Mouse (Mus musculus): ENCODE measurements around the gene Tle6. TPM values are rescaled to one million over a fixed set of nuclear protein-coding genes. Genes with fewer than 3 reads are reported as not detected.
A peak's percentile ranks its signal among the peaks of the same experiment; 100 is the strongest.

Tle6 gene
- polyA plus RNA-seq, 1 experiment from 2014 or later, result 3.5 TPM

GRCm38 (mm10) chr10:81544296-81545160 lies 56.3 kb downstream of the Tle6 start:
- under 1% methylated on average over 92 of the region's 93 CpGs for WGBS (ENCODE audit: insufficient replicate concordance)
- Histone ChIP-seq H3K9ac (ENCODE audit: low read depth, low read length) (peak overlapping the region; percentile 93), H3K4me1 (ENCODE audit: control insufficient read depth, low read depth, low read length) (peaks cover 56% of the 10 kb centered on the region), H3K9me3 (replicated peaks; ENCODE audit: control insufficient read depth, low read length) (no peaks in the 10 kb centered on the region), H3K27ac (ENCODE audit: low read length) (peak overlapping the region; percentile 96), H3K4me2 (ENCODE audit: low read depth, low read length) (peak overlapping the region; percentile 99), H3K27me3 (ENCODE audit: control insufficient read depth, insufficient read depth, low read depth, low read length) (no peaks in the 10 kb centered on the region), H3K4me3 (ENCODE audit: low read depth, low read length) (peak overlapping the region; percentile 92), H3K36me3 (ENCODE audit: control insufficient read depth, insufficient read depth) (no peaks in the 10 kb centered on the region)
- ATAC-seq (ENCODE audit: low read depth), result no peak; the same call in 1 of the 2 replicates

- H3K9ac ChIP-seq (ENCODE audit: low read depth, low read length), result peak overlapping the region; percentile 93
- peaks cover 57% of the 10 kb centered on the region for H3K4me1 ChIP-seq (ENCODE audit: control insufficient read depth, low read depth, low read length)
- no peaks in the 10 kb centered on the region for H3K9me3 ChIP-seq (replicated peaks; ENCODE audit: control insufficient read depth, low read length)
- no peaks in the 10 kb centered on the region for H3K36me3 ChIP-seq (ENCODE audit: control insufficient read depth, insufficient read depth)
- ATAC-seq (ENCODE audit: low read depth), result no peak
- H3K27ac ChIP-seq (ENCODE audit: low read length), result 0 out of 2 replicates have a peak overlapping the region, but pooled peaks have one; percentile 12
- peak overlapping the region; percentile 99 for H3K4me2 ChIP-seq (ENCODE audit: low read depth, low read length)
- H3K27me3 ChIP-seq (ENCODE audit: control insufficient read depth, insufficient read depth, low read depth, low read length), result no peaks in the 10 kb centered on the region
- WGBS (ENCODE audit: insufficient replicate concordance), result 83% methylated on average over 1 of the region's 1 CpGs
- H3K4me3 ChIP-seq (ENCODE audit: low read depth, low read length), result peak overlapping the region; percentile 92
These were observed 57.2 kb downstream of the Tle6 start for GRCm38 (mm10) chr10:81543633-81544032.

GRCm38 (mm10) chr10:81542727-81543460 lies 58.0 kb downstream of the Tle6 start:
- Histone ChIP-seq H3K9me3 (replicated peaks; ENCODE audit: control insufficient read depth, low read length) (no peaks in the 10 kb centered on the region), H3K4me3 (ENCODE audit: low read depth, low read length) (peak overlapping the region; percentile 92; the same call in 1 of the 2 replicates), H3K27ac (ENCODE audit: low read length) (peak overlapping the region; percentile 73), H3K9ac (ENCODE audit: low read depth, low read length) (peak overlapping the region; percentile 93), H3K4me1 (ENCODE audit: control insufficient read depth, low read depth, low read length) (peaks cover 58% of the 10 kb centered on the region), H3K36me3 (ENCODE audit: control insufficient read depth, insufficient read depth) (no peaks in the 10 kb centered on the region), H3K4me2 (ENCODE audit: low read depth, low read length) (peak overlapping the region; percentile 99), H3K27me3 (ENCODE audit: control insufficient read depth, insufficient read depth, low read depth, low read length) (no peaks in the 10 kb centered on the region)
- ATAC-seq (ENCODE audit: low read depth), result no peak
- 71% methylated on average over 7 of the region's 7 CpGs for WGBS (ENCODE audit: insufficient replicate concordance)

GRCm38 (mm10) chr10:81541803-81542202 lies 59.1 kb downstream of the Tle6 start:
- Histone ChIP-seq H3K4me1 (ENCODE audit: control insufficient read depth, low read depth, low read length) (peaks cover 54% of the 10 kb centered on the region), H3K4me3 (ENCODE audit: low read depth, low read length) (0 out of 2 replicates have a peak overlapping the region, but pooled peaks have one; percentile 10), H3K27ac (ENCODE audit: low read length) (peak overlapping the region; percentile 73), H3K9me3 (replicated peaks; ENCODE audit: control insufficient read depth, low read length) (no peaks in the 10 kb centered on the region), H3K9ac (ENCODE audit: low read depth, low read length) (peak overlapping the region; percentile 6; the same call in 1 of the 2 replicates), H3K36me3 (ENCODE audit: control insufficient read depth, insufficient read depth) (no peaks in the 10 kb centered on the region; the same call in 1 of the 2 replicates), H3K4me2 (ENCODE audit: low read depth, low read length) (peak overlapping the region; percentile 33; the same call in 1 of the 2 replicates), H3K27me3 (ENCODE audit: control insufficient read depth, insufficient read depth, low read depth, low read length) (no peaks in the 10 kb centered on the region)
- no peak for ATAC-seq (ENCODE audit: low read depth)
- 52% methylated on average over 10 of the region's 10 CpGs for WGBS (ENCODE audit: insufficient replicate concordance)

GRCm38 (mm10) chr10:81541363-81541762 lies 59.5 kb downstream of the Tle6 start:
- H3K27me3 ChIP-seq (ENCODE audit: control insufficient read depth, insufficient read depth, low read depth, low read length), result no peaks in the 10 kb centered on the region
- no peaks in the 10 kb centered on the region; the same call in 1 of the 2 replicates for H3K36me3 ChIP-seq (ENCODE audit: control insufficient read depth, insufficient read depth)
- H3K27ac ChIP-seq (ENCODE audit: low read length), result peak overlapping the region; percentile 73
- H3K4me3 ChIP-seq (ENCODE audit: low read depth, low read length), result no peak overlapping the region
- 57% methylated on average over 5 of the region's 5 CpGs for WGBS (ENCODE audit: insufficient replicate concordance)
- H3K9me3 ChIP-seq (replicated peaks; ENCODE audit: control insufficient read depth, low read length), result no peaks in the 10 kb centered on the region
- no peak for ATAC-seq (ENCODE audit: low read depth)
- peaks cover 50% of the 10 kb centered on the region for H3K4me1 ChIP-seq (ENCODE audit: control insufficient read depth, low read depth, low read length)
- H3K4me2 ChIP-seq (ENCODE audit: low read depth, low read length), result peak overlapping the region; percentile 10; the same call in 1 of the 2 replicates
- H3K9ac ChIP-seq (ENCODE audit: low read depth, low read length), result peak overlapping the region; percentile 6

Other genes with a start within 250 kb of the Tle6 start
- 9.2 and 11.9 TPM in 2 replicates for gene Mfsd12, start 243.6 kb downstream of the Tle6 start, polyA plus RNA-seq (2015; fragmentation: Nextera tagmentation; extraction: Ambion mirVana)
- 1.9 and 2.5 TPM in 2 replicates for gene 4930404N11Rik, start 235.3 kb downstream of the Tle6 start, polyA plus RNA-seq (2015; fragmentation: Nextera tagmentation; extraction: Ambion mirVana)
- 128 and 138 TPM in 2 replicates for gene Fzr1, start 222.6 kb downstream of the Tle6 start, polyA plus RNA-seq (2015; fragmentation: Nextera tagmentation; extraction: Ambion mirVana)
- gene Dohh, start 216.6 kb downstream of the Tle6 start, polyA plus RNA-seq (2015; fragmentation: Nextera tagmentation; extraction: Ambion mirVana), result 46.3 and 48.3 TPM in 2 replicates
- gene Gm48551, start 216.6 kb downstream of the Tle6 start, polyA plus RNA-seq (2015; fragmentation: Nextera tagmentation; extraction: Ambion mirVana), result 0.54 and 0.55 TPM in 2 replicates
- gene Gm48552, start 212.1 kb downstream of the Tle6 start, polyA plus RNA-seq (2015; fragmentation: Nextera tagmentation; extraction: Ambion mirVana), result 0.44 and 0.48 TPM in 2 replicates
- gene Smim24, start 208.0 kb downstream of the Tle6 start, polyA plus RNA-seq (2015; fragmentation: Nextera tagmentation; extraction: Ambion mirVana), result 1.7 and 4.1 TPM in 2 replicates
- 10.2 and 12.0 TPM in 2 replicates for gene Nfic, start 145.4 kb downstream of the Tle6 start, polyA plus RNA-seq (2015; fragmentation: Nextera tagmentation; extraction: Ambion mirVana)
- 0.05 TPM in 1 of 2 replicates, not detected in the other for gene Celf5, start 118.4 kb downstream of the Tle6 start, polyA plus RNA-seq (2015; fragmentation: Nextera tagmentation; extraction: Ambion mirVana)
- 39.3 and 47.1 TPM in 2 replicates for gene Ncln, start 104.7 kb downstream of the Tle6 start, polyA plus RNA-seq (2015; fragmentation: Nextera tagmentation; extraction: Ambion mirVana)
- gene S1pr4, start 100.9 kb downstream of the Tle6 start, polyA plus RNA-seq (2015; fragmentation: Nextera tagmentation; extraction: Ambion mirVana), result 4.8 and 5.3 TPM in 2 replicates
- 4.3 and 4.4 TPM in 2 replicates for gene Gna15, start 76.8 kb downstream of the Tle6 start, polyA plus RNA-seq (2015; fragmentation: Nextera tagmentation; extraction: Ambion mirVana)
- gene Gna11, start 55.9 kb downstream of the Tle6 start, polyA plus RNA-seq (2015; fragmentation: Nextera tagmentation; extraction: Ambion mirVana), result 20.0 and 24.3 TPM in 2 replicates
- 131 and 141 TPM in 2 replicates for gene Aes, start 41.6 kb downstream of the Tle6 start, polyA plus RNA-seq (2015; fragmentation: Nextera tagmentation; extraction: Ambion mirVana)
- gene Tle2, start 26.5 kb downstream of the Tle6 start, polyA plus RNA-seq (2015; fragmentation: Nextera tagmentation; extraction: Ambion mirVana), result 1.8 and 2.7 TPM in 2 replicates
- gene BC025920, start 5.2 kb upstream of the Tle6 start, polyA plus RNA-seq (2015; fragmentation: Nextera tagmentation; extraction: Ambion mirVana), result 0.35 and 0.36 TPM in 2 replicates
- 6.9 and 8.1 TPM in 2 replicates for gene Sirt6, start 26.7 kb upstream of the Tle6 start, polyA plus RNA-seq (2015; fragmentation: Nextera tagmentation; extraction: Ambion mirVana)
- 2.1 and 2.4 TPM in 2 replicates for gene Ankrd24, start 27.5 kb upstream of the Tle6 start, polyA plus RNA-seq (2015; fragmentation: Nextera tagmentation; extraction: Ambion mirVana)
- 1.1 and 1.3 TPM in 2 replicates for gene Gm10778, start 48.0 kb upstream of the Tle6 start, polyA plus RNA-seq (2015; fragmentation: Nextera tagmentation; extraction: Ambion mirVana)
- 3.5 and 4.4 TPM in 2 replicates for gene Zfp433, start 103.8 kb upstream of the Tle6 start, polyA plus RNA-seq (2015; fragmentation: Nextera tagmentation; extraction: Ambion mirVana)
- gene Gm3055, start 170.1 kb upstream of the Tle6 start, polyA plus RNA-seq (2015; fragmentation: Nextera tagmentation; extraction: Ambion mirVana), result 1.1 TPM in 2 replicates
- gene Gm4767, start 211.1 kb upstream of the Tle6 start, polyA plus RNA-seq (2015; fragmentation: Nextera tagmentation; extraction: Ambion mirVana), result 0.79 and 0.94 TPM in 2 replicates

All from liver, embryonic 16.5 days (tissue).